Mouse (Mus musculus) erythroblast, embryonic 14.5 days (primary cell): ENCODE measurements at regions not wholly inside any gene's neighbourhood (a gene's known extent, or its start where the extent isn't known, plus 50 kb on each side); places are given as distances from the start of the nearest gene placed in this dataset.

ENCODE experiments used
- GATA1 ChIP-seq: IDR thresholded peaks from 2 replicates; pipeline ENCODE4 v1.6.1; 2012; ENCODE audit warnings: low read length, inconsistent platforms, mixed read lengths
- TAL1 ChIP-seq: IDR thresholded peaks from 3 replicates; pipeline ENCODE4 v1.6.1; 2012; ENCODE audit warnings: low read length, inconsistent platforms, mixed read lengths

DNA sequence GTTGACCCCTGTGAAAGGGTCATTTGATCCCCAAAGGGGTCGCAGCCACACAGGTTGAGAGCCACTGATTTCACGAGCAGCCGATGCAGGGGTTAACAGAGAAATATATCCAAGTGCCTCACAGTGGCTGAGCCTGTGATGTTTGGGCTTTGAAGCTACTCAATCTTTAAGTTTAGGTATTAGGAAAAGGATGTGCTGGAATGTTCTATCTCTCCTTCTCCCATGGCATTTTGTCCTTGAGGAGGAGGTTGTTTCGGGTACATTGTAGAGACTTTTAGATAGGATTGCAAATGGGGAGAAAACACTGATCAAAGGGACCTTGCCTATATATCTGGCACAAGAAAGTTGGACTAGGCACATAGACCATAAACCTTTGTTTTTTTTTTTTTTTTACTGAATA is 88.6 kb upstream of the Cpsf6 start:
- TF ChIP-seq TAL1 (no peak), GATA1 (no peak)
